Mouse (Mus musculus) lung, postnatal 0 days (tissue): Measurements from ENCODE around the gene Edaradd. TPM values are rescaled to one million over a fixed set of nuclear protein-coding genes. Genes with fewer than 3 reads are reported as not detected.

Experiments
- ATAC-seq: fragments of 200-750 bp; cut with Nextera tagmentation; 2 replicates; pipeline ENCODE4 v1.8.0; 2017; ENCODE audit warnings: moderate library complexity
- DNase-seq: peaks from one replicate; pipeline ENCODE4 v3.0.0-alpha.2; 2016; ENCODE audit warnings: low spot score
- H3K27ac ChIP-seq: fragments of 300-500 bp; sonication (generic); 2 replicates; pipeline ENCODE4 v1.5.1; 2014; ENCODE audit warnings: antibody characterized with exemption, mild to moderate bottlenecking, low read length, mixed read lengths
- H3K27me3 ChIP-seq: fragments of 300-500 bp; sonication (generic); replicated peaks from 2 replicates; pipeline ENCODE4 v1.6.1; 2014; ENCODE audit warnings: low read length, mixed read lengths; ENCODE audit not compliant: insufficient read depth
- H3K36me3 ChIP-seq: fragments of 300-500 bp; sonication (generic); 2 replicates; pipeline ENCODE4 v1.6.1; 2014; ENCODE audit warnings: low read length, mixed read lengths; ENCODE audit not compliant: insufficient read depth
- H3K4me1 ChIP-seq: fragments of 300-500 bp; sonication (generic); 2 replicates; pipeline ENCODE4 v1.6.1; 2014; ENCODE audit warnings: antibody characterized with exemption, low read depth, low read length, mixed read lengths; ENCODE audit not compliant: insufficient read depth
- H3K4me2 ChIP-seq: fragments of 300-500 bp; sonication (generic); replicated peaks from 2 replicates; pipeline ENCODE4 v1.6.1; 2014; ENCODE audit warnings: low read depth, mild to moderate bottlenecking, low read length, moderate library complexity, mixed read lengths
- H3K4me3 ChIP-seq: fragments of 300-500 bp; sonication (generic); 2 replicates; pipeline ENCODE4 v1.5.1; 2014; ENCODE audit warnings: low read depth, low read length
- H3K9ac ChIP-seq: fragments of 300-500 bp; sonication (generic); replicated peaks from 2 replicates; pipeline ENCODE4 v1.6.1; 2014; ENCODE audit warnings: low read depth, mild to moderate bottlenecking
- H3K9me3 ChIP-seq: fragments of 300-500 bp; sonication (generic); 2 replicates; pipeline ENCODE4 v1.6.1; 2016; ENCODE audit warnings: low read length, mixed read lengths
- CTCF ChIP-seq: IDR thresholded peaks from 2 replicates; pipeline ENCODE4 v1.5.1; 2016; ENCODE audit warnings: antibody characterized with exemption, mild to moderate bottlenecking
- EP300 ChIP-seq: IDR thresholded peaks from 2 replicates; pipeline ENCODE4 v1.6.1; 2016; ENCODE audit warnings: antibody characterized with exemption, mild to moderate bottlenecking, control low read depth
- WGBS: fragments of 180-500 bp; shearing (Covaris S2); extraction: QIAGEN DNeasy Blood & Tissue Kit; methylation state at CpG from one replicate; pipeline ENCODE4 v1.1.7; 2014; 5-methylcytosine and 5-hydroxymethylcytosine counted together
- polyA plus RNA-seq: library from polyadenylated mRNA; unstranded; fragments of >200 nt; fragmentation: Nextera tagmentation; extraction: Ambion mirVana; gene quantifications from 2 replicates; pipeline ENCODE4 v1.2.1, GENCODE M21; 2015

The Edaradd gene
- 0.23 and 0.29 TPM in 2 replicates for polyA plus RNA-seq

GRCm38 (mm10) chr13:12519955-12520584 lies at the start of gene Edaradd:
Gene Edaradd, minus strand, starts transcription at chr13:12520438.
- H3K4me2 ChIP-seq = peak within 1 kb of the TSS; percentile 96

GRCm38 (mm10) chr13:12569741-12570140 lies 49.5 kb upstream of the Edaradd start:
- Histone ChIP-seq H3K36me3 (no peaks in the 10 kb centered on the region), H3K4me3 (no peak overlapping the region), H3K9me3 (no peaks in the 10 kb centered on the region), H3K9ac (no peak overlapping the region), H3K27ac (no peak overlapping the region), H3K4me2 (no peak overlapping the region), H3K4me1 (0 out of 2 replicates have a peak, but pooled peaks cover 2% of the 10 kb centered on the region), H3K27me3 (no peaks in the 10 kb centered on the region)
- ATAC-seq (no peak), DNase-seq (peak; percentile 14)
- 68% methylated on average over 7 of the region's 7 CpGs for whole genome bisulfite sequencing
- TF ChIP-seq CTCF = no peak
- no peak for TF ChIP-seq EP300

More at GRCm38 (mm10) chr13:12519955-12520584, at the start of gene Edaradd:
- WGBS = 1% methylated on average over 35 of the region's 35 CpGs
- Histone ChIP-seq H3K27me3 (no peaks in the 10 kb centered on the region), H3K27ac (no peak within 1 kb of the TSS), H3K36me3 (no peaks in the 10 kb centered on the region), H3K9me3 (no peaks in the 10 kb centered on the region), H3K4me1 (no peaks in the 10 kb centered on the region), H3K4me3 (peak within 1 kb of the TSS; percentile 50), H3K9ac (peak within 1 kb of the TSS; percentile 30)
- peak; percentile 72 for DNase-seq
- peak; percentile 83 for ATAC-seq
- TF ChIP-seq CTCF (peak; percentile 63), EP300 (no peak)

GRCm38 (mm10) chr13:12568597-12569469 lies 48.6 kb upstream of the Edaradd start:
- no peak overlapping the region for H3K9ac ChIP-seq
- WGBS = 50% methylated on average over 9 of the region's 9 CpGs
- no peak overlapping the region for H3K27ac ChIP-seq
- DNase-seq (no peak), ATAC-seq (no peak)
- H3K4me3 ChIP-seq = no peak overlapping the region
- no peak overlapping the region for H3K4me2 ChIP-seq
- TF ChIP-seq CTCF (no peak), EP300 (no peak)
- no peaks in the 10 kb centered on the region for H3K9me3 ChIP-seq
- H3K27me3 ChIP-seq = no peaks in the 10 kb centered on the region
- H3K36me3 ChIP-seq = no peaks in the 10 kb centered on the region
- 0 out of 2 replicates have a peak, but pooled peaks cover 2% of the 10 kb centered on the region for H3K4me1 ChIP-seq

GRCm38 (mm10) chr13:12567936-12568335 lies 47.7 kb upstream of the Edaradd start:
- H3K9ac ChIP-seq = no peak overlapping the region

GRCm38 (mm10) chr13:12565621-12566390 lies 45.6 kb upstream of the Edaradd start, which contains the start of gene Ero1lb:
Gene Ero1lb, plus strand, starts transcription at chr13:12565874.
- Histone ChIP-seq H3K36me3 (no peaks in the 10 kb centered on the region), H3K9me3 (no peaks in the 10 kb centered on the region), H3K9ac (peak within 1 kb of the TSS; percentile 41; the same call in 1 of the 2 replicates), H3K27me3 (no peaks in the 10 kb centered on the region), H3K4me2 (peak within 1 kb of the TSS; percentile 95), H3K4me1 (0 out of 2 replicates have a peak, but pooled peaks cover 2% of the 10 kb centered on the region), H3K4me3 (peak within 1 kb of the TSS; percentile 70), H3K27ac (no peak within 1 kb of the TSS)
- DNase-seq (peak; percentile 98), ATAC-seq (peak; percentile 100)
- TF ChIP-seq CTCF = peak; percentile 52
- TF ChIP-seq EP300 = 0 out of 2 replicates have a peak, but pooled peaks have one; percentile 17
- WGBS = under 1% methylated on average over 69 of the region's 73 CpGs

More at GRCm38 (mm10) chr13:12567936-12568335, 47.7 kb upstream of the Edaradd start:
- Histone ChIP-seq H3K9me3 (no peaks in the 10 kb centered on the region), H3K4me2 (no peak overlapping the region), H3K36me3 (no peaks in the 10 kb centered on the region), H3K4me3 (no peak overlapping the region), H3K27me3 (no peaks in the 10 kb centered on the region), H3K27ac (no peak overlapping the region), H3K4me1 (0 out of 2 replicates have a peak, but pooled peaks cover 2% of the 10 kb centered on the region)
- DNase-seq (no peak), ATAC-seq (no peak)
- TF ChIP-seq EP300 = no peak
- TF ChIP-seq CTCF = no peak
- WGBS = 93% methylated on average over 1 of the region's 1 CpGs
